Mouse (Mus musculus): ENCODE data around the gene Arrdc1.

DNA sequence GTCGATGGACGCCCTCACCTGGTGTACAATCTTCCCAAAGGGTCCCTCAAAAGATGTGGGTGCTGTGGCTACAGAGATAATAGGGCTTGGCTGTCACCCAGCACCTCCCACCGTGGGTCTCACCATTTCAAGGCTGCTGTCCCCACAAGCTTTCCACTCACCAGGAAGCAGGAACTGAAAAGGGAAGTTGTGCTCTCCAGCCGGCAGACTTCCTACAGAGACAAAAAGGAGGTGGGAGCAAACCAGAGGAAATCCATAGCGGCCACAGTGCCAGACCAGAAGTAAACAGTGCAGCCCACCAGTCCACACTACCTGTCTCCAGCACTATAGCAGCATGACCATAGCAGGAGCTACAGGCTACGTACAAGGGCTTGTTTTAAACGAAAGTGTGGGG, 8.1 kb downstream of the Arrdc1 start:
- no peak for TF ChIP-seq POLR2A (IDR thresholded peaks at IDR 0.05; ENCODE audit: insufficient read depth, low read depth, low read length)
- TF ChIP-seq EP300 (IDR thresholded peaks at IDR 0.05; ENCODE audit: insufficient read depth, low read depth, low read length) = no peak
